14 mouse cellular contexts compared by ENCODE assay signal in genomic region chr4:132594191-132594590, GRCm38 (mm10). TPM values are rescaled to one million over a fixed set of nuclear protein-coding genes. Genes with fewer than 3 reads are reported as not detected.
A peak's percentile ranks its signal among the peaks of the same experiment; 100 is the strongest.
DNase-seq lines count a peak whose midpoint lies in the region; ATAC-seq and TF ChIP-seq lines count a peak whose summit lies in the region.
"Had no signal": no experiment of that assay in that cellular context is flagged by ENCODE, and none has a peak within 500 bp of the region (broad histone marks: within the 10 kb centered on the region; RNA-seq: fewer than 3 reads in every experiment).

No protein-coding gene starts in this region.

- no peaks in the 10 kb centered on the region for H3K9me3 ChIP-seq in heart, embryonic 16.5 days (replicated peaks; ENCODE audit: control insufficient read depth, low read length)
- no peaks in the 10 kb centered on the region for H3K9me3 ChIP-seq in lung, embryonic 14.5 days (ENCODE audit: low read depth, low read length)
- H3K9me3 ChIP-seq: limb, embryonic 13.5 days had no signal

- H3K36me3 ChIP-seq in heart, embryonic 16.5 days (ENCODE audit: control insufficient read depth, insufficient read depth) = no peaks in the 10 kb centered on the region
- no peaks in the 10 kb centered on the region for H3K36me3 ChIP-seq in lung, embryonic 14.5 days (ENCODE audit: insufficient read depth)
- H3K36me3 ChIP-seq: limb, embryonic 13.5 days had no signal

- no peak overlapping the region for H3K9ac ChIP-seq in heart, embryonic 16.5 days (ENCODE audit: low read length)
- H3K9ac ChIP-seq in lung, embryonic 14.5 days = no peak overlapping the region
- H3K9ac ChIP-seq: limb, embryonic 13.5 days had no signal

- H3K4me2 ChIP-seq in heart, embryonic 16.5 days (ENCODE audit: low read depth, low read length) = no peak overlapping the region
- H3K4me2 ChIP-seq in lung, embryonic 14.5 days = no peak overlapping the region
- H3K4me2 ChIP-seq: limb, embryonic 13.5 days had no signal

- no peak overlapping the region for H3K4me3 ChIP-seq in heart, embryonic 16.5 days (ENCODE audit: low read length)
- H3K4me3 ChIP-seq in lung, embryonic 14.5 days (ENCODE audit: low read depth, low read length) = no peak overlapping the region
- H3K4me3 ChIP-seq: left cerebral cortex, adult 2 months; limb, embryonic 13.5 days had no signal

- TF ChIP-seq CTCF in lung, embryonic 14.5 days (IDR thresholded peaks at IDR 0.05; ENCODE audit: low read depth) = no peak

- ATAC-seq in heart, embryonic 16.5 days (replicated peaks; ENCODE audit: extremely low read depth, insufficient read depth, low FRiP score) = peak; percentile 45; the same call in 1 of the 2 replicates
- no peak for ATAC-seq in lung, embryonic 14.5 days (ENCODE audit: insufficient read depth)
- ATAC-seq: forebrain, embryonic 16.5 days; intestine, embryonic 16.5 days had no signal

- no peak for DNase-seq in heart, adult 8-10 months (ENCODE audit: low spot score)
- DNase-seq in lung, embryonic 14.5 days = peak; percentile 17
- DNase-seq in lung, adult 18-20 months = no peak
- peak; percentile 10 for DNase-seq in adipocyte (ENCODE audit: low spot score)
- DNase-seq in mesoderm, embryonic 11.5 days (ENCODE audit: low read depth, low spot score) = peak; percentile 49
- no peak for DNase-seq in thymus, postnatal 0 days (ENCODE audit: low spot score)
- DNase-seq: adrenal gland, postnatal 10 days; gastrocnemius, postnatal 25 days; thymus, adult 18-20 months had no signal

- 29% methylated on average over 4 of the region's 4 CpGs for WGBS in heart, embryonic 16.5 days
- 28% methylated on average over 4 of the region's 4 CpGs for WGBS in lung, embryonic 14.5 days

- H3K4me1 ChIP-seq in heart, embryonic 16.5 days (ENCODE audit: control insufficient read depth, insufficient read depth, low read length) = peaks cover 6% of the 10 kb centered on the region
- H3K4me1 ChIP-seq in lung, embryonic 14.5 days (ENCODE audit: insufficient read depth) = no peaks in the 10 kb centered on the region
- H3K4me1 ChIP-seq: limb, embryonic 13.5 days had no signal

- no peak overlapping the region for H3K27ac ChIP-seq in heart, embryonic 16.5 days (ENCODE audit: low read length)
- no peak overlapping the region for H3K27ac ChIP-seq in lung, embryonic 14.5 days (ENCODE audit: low read depth)
- H3K27ac ChIP-seq: left cerebral cortex, adult 2 months; limb, embryonic 13.5 days had no signal

- no peaks in the 10 kb centered on the region for H3K27me3 ChIP-seq in heart, embryonic 16.5 days (ENCODE audit: control insufficient read depth, insufficient read depth, low read length)
- no peaks in the 10 kb centered on the region for H3K27me3 ChIP-seq in lung, embryonic 14.5 days (ENCODE audit: insufficient read depth, low read length)
- H3K27me3 ChIP-seq: limb, embryonic 13.5 days had no signal

RNA-seq across cellular contexts. Expression of gene Ptafr, which starts 30.3 kb away (rescaled TPM):
- polyA plus RNA-seq in heart, embryonic 16.5 days (2015; fragmentation: Nextera tagmentation; extraction: Ambion mirVana) = 0.60 and 0.68 TPM in 2 replicates
- 1 to 10 TPM; 1.2 to 1.9 (median 1.3) TPM for total RNA-seq in heart, adult 8-10 months (2022)
- polyA plus RNA-seq in lung, embryonic 14.5 days (2014; fragmentation: Nextera tagmentation; extraction: Ambion mirVana) = 0.83 and 1.1 TPM in 2 replicates
- 0.96 and 1.5 TPM in 2 replicates for polyA plus RNA-seq in thymus, postnatal 0 days (2015; fragmentation: Nextera tagmentation; extraction: Ambion mirVana)

RNA-seq across cellular contexts. Expression of gene Eya3, which starts 44.6 kb away (rescaled TPM):
- 21.1 and 22.4 TPM in 2 replicates for polyA plus RNA-seq in heart, embryonic 16.5 days (2015; fragmentation: Nextera tagmentation; extraction: Ambion mirVana)
- total RNA-seq in heart, adult 8-10 months (2022) = 10 to 100 TPM; 28.7 to 34.2 (median 30.2) TPM
- polyA plus RNA-seq in lung, embryonic 14.5 days (2014; fragmentation: Nextera tagmentation; extraction: Ambion mirVana) = 29.5 and 31.6 TPM in 2 replicates
- 20.6 and 26.8 TPM in 2 replicates for polyA plus RNA-seq in thymus, postnatal 0 days (2015; fragmentation: Nextera tagmentation; extraction: Ambion mirVana)

RNA-seq across cellular contexts. Expression of gene Dnajc8, which starts 58.8 kb away (rescaled TPM):
- polyA plus RNA-seq in heart, embryonic 16.5 days (2015; fragmentation: Nextera tagmentation; extraction: Ambion mirVana) = 98.5 and 117 TPM in 2 replicates
- total RNA-seq in heart, adult 8-10 months (2022) = 10 to 100 TPM; 50.4 to 67.2 (median 58.2) TPM
- 191 TPM in 2 replicates for polyA plus RNA-seq in lung, embryonic 14.5 days (2014; fragmentation: Nextera tagmentation; extraction: Ambion mirVana)
- 190 and 199 TPM in 2 replicates for polyA plus RNA-seq in thymus, postnatal 0 days (2015; fragmentation: Nextera tagmentation; extraction: Ambion mirVana)

Comparison
In these comparisons a context has a peak if more than half of its experiments do, and no peak if none do; other contexts are left out.
1. DNase-seq: peak in lung, embryonic 14.5 days (single experiment), adipocyte (single experiment) and mesoderm, embryonic 11.5 days (single experiment); none in heart, adult 8-10 months (single experiment), lung, adult 18-20 months (0 of 2) and thymus, postnatal 0 days (single experiment).